Mouse (Mus musculus): Measurements from ENCODE around the gene Myh11. TPM values are rescaled to one million over a fixed set of nuclear protein-coding genes. Genes with fewer than 3 reads are reported as not detected.
"Not testable (repeated sequence)": the region's sequence is repeated elsewhere in the genome, so short reads cannot be mapped to it uniquely, and the experiment has no call there.

Gene Myh11
- total and polyA plus RNA-seq, 3 experiments, result 0.01 TPM; not detected in 2

DNA sequence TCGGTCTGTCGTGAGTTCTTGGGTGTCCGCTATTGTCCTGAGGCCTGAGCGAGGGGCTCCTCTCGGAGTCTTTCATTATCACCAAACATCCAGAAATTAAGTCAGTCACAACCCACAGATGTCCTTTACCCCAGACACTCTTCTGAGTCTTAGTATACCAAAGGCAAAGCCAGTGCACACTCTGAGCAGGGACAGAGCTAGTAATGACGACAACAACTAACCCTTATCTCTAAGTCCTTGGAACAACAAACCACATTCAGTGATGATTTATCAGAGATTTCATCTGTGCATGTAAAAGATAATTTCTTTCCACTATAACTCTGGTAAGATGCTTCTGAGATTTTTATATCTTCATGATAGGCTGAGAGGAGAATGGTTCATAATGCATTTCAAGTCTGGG is 134.9 kb downstream of the Myh11 start:
- DNase-seq (ENCODE audit: low read depth, low spot score), result no peak
- no peak overlapping the region for H3K9ac ChIP-seq (ENCODE audit: control insufficient read depth, low read depth, low read length, poor library complexity, severe bottlenecking)
- H3K27ac ChIP-seq (ENCODE audit: control insufficient read depth, low read depth, low read length), result no peak overlapping the region
- H3K36me3 ChIP-seq (ENCODE audit: control insufficient read depth in 1 of 2, insufficient read depth in 2 of 2, low read length in 2 of 2), result peaks cover 0 to 20% of the 10 kb centered on the region in 2 experiments; a peak in 3 of 4 replicates
- H3K27me3 ChIP-seq (ENCODE audit: control insufficient read depth in 1 of 2, insufficient read depth in 2 of 2, low read length in 2 of 2), result no peaks in the 10 kb centered on the region
- H3K79me2 ChIP-seq (ENCODE audit: control insufficient read depth, insufficient read depth, low read length, poor library complexity), result peaks cover 14% of the 10 kb centered on the region
- no peaks in the 10 kb centered on the region for H3K9me3 ChIP-seq (replicated peaks; ENCODE audit: insufficient read depth, low read length)
- no peak for TF ChIP-seq NRF1 (IDR thresholded peaks at IDR 0.05; ENCODE audit: insufficient read depth, low read depth, low read length, poor library complexity, severe bottlenecking)
- TF ChIP-seq TBP (IDR thresholded peaks at IDR 0.05; ENCODE audit: low read depth, low read length), result no peak
- no peak for TF ChIP-seq ZC3H11A (IDR thresholded peaks at IDR 0.05; ENCODE audit: low read depth, low read length)
- TF ChIP-seq EP300 (IDR thresholded peaks at IDR 0.05; ENCODE audit: low read depth in 1 of 2, low read length in 2 of 2), result no peak
- no peak overlapping the region for H3K4me3 ChIP-seq (ENCODE audit: control insufficient read depth in 1 of 2, insufficient read depth in 1 of 2, low read depth in 2 of 2, low read length in 2 of 2)
- peaks cover 0 to 6% of the 10 kb centered on the region in 2 experiments; a peak in 2 of 4 replicates for H3K4me1 ChIP-seq (ENCODE audit: control insufficient read depth in 1 of 2, insufficient read depth in 2 of 2, low read length in 2 of 2)

DNA sequence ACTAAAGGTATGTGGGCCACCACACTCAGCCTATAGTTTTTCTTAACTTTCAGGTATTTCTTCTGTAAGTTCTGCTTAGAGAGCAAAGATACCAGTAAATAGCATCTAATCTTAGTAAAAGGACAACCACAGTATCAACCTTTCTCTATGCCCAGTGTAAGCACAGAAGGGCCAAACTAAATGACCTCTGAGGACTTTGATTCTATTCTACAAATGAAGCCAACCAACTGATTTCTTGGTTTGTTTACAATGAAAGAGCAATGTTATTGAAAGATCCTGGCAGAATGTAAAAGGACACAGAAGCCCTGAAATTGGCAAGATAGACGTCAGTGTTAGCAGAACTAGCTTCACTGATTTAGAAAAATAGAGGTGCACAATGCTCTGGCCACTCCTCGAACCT is 135.5 kb downstream of the Myh11 start:
- H3K4me1 ChIP-seq (ENCODE audit: control insufficient read depth in 1 of 2, insufficient read depth in 2 of 2, low read length in 2 of 2), result not testable (repeated sequence)

DNA sequence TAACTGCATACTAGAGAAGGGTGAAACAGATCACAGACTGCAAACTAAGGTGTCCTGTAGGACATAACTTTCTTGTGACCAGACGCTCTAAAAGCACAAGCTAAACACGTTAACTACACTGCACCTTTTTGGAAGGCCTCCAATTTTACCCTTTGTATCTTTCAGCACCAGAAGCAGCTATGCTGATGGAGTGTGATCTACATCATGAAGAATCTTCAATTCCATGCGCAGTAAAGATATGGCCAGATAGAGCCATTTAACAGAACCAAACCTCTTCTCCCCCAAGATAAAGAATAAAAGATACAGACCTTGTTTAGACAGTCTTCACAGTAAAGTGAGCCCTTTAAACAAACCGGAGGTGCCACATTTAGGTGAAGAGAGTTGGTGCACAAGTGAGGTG is 139.5 kb downstream of the Myh11 start:
- Histone ChIP-seq H3K27me3 (ENCODE audit: control insufficient read depth in 1 of 2, insufficient read depth in 2 of 2, low read length in 2 of 2) (no peaks in the 10 kb centered on the region), H3K27ac (ENCODE audit: control insufficient read depth, low read depth, low read length) (no peak overlapping the region), H3K9ac (ENCODE audit: control insufficient read depth, low read depth, low read length, poor library complexity, severe bottlenecking) (no peak overlapping the region), H3K4me3 (ENCODE audit: control insufficient read depth in 1 of 2, insufficient read depth in 1 of 2, low read depth in 2 of 2, low read length in 2 of 2) (no peak overlapping the region), H3K79me2 (ENCODE audit: control insufficient read depth, insufficient read depth, low read length, poor library complexity) (peaks cover 2% of the 10 kb centered on the region; the same call in 1 of the 2 replicates), H3K36me3 (ENCODE audit: control insufficient read depth in 1 of 2, insufficient read depth in 2 of 2, low read length in 2 of 2) (peaks cover 8 to 13% of the 10 kb centered on the region in 2 experiments), H3K4me1 (ENCODE audit: control insufficient read depth in 1 of 2, insufficient read depth in 2 of 2, low read length in 2 of 2) (no peaks in the 10 kb centered on the region), H3K9me3 (replicated peaks; ENCODE audit: insufficient read depth, low read length) (no peaks in the 10 kb centered on the region)
- TF ChIP-seq RAD21 (IDR thresholded peaks at IDR 0.05; ENCODE audit: low read depth, low read length) (no peak), BHLHE40 (IDR thresholded peaks at IDR 0.05; ENCODE audit: borderline replicate concordance, low read depth, low read length) (no peak), EP300 (IDR thresholded peaks at IDR 0.05; ENCODE audit: low read depth in 1 of 2, low read length in 2 of 2) (peak; percentile 16 to 57; a peak in 1 of 4 replicates), MYC (IDR thresholded peaks at IDR 0.05; ENCODE audit: low read depth, low read length) (no peak), TCF12 (IDR thresholded peaks at IDR 0.05; ENCODE audit: low read depth, low read length) (peak; percentile 48; the same call in 1 of the 2 replicates), TBP (IDR thresholded peaks at IDR 0.05; ENCODE audit: low read depth, low read length) (no peak), ETS1 (IDR thresholded peaks at IDR 0.05; ENCODE audit: low read depth, low read length) (no peak), RCOR1 (IDR thresholded peaks at IDR 0.05; ENCODE audit: low read depth, low read length) (no peak; the same call in 1 of the 2 replicates), TAL1 (IDR thresholded peaks at IDR 0.05; ENCODE audit: low read length) (no peak), ZNF384 (IDR thresholded peaks at IDR 0.05; ENCODE audit: low read depth, low read length) (no peak), GATA1 (IDR thresholded peaks at IDR 0.05; ENCODE audit: low read depth, low read length) (no peak), USF2 (IDR thresholded peaks at IDR 0.05; ENCODE audit: borderline replicate concordance in 1 of 2, insufficient read depth in 1 of 2, low read depth in 1 of 2, low read length in 2 of 2) (no peak)
- peak; percentile 20 for DNase-seq (ENCODE audit: low read depth, low spot score)

More for the DNA sequence above, 135.5 kb downstream of the Myh11 start:
- DNase-seq (ENCODE audit: low read depth, low spot score); H3K9me3 ChIP-seq (replicated peaks; ENCODE audit: insufficient read depth, low read length); H3K27ac ChIP-seq (ENCODE audit: control insufficient read depth, low read depth, low read length); H3K9ac ChIP-seq (ENCODE audit: control insufficient read depth, low read depth, low read length, poor library complexity, severe bottlenecking); H3K27me3 ChIP-seq (ENCODE audit: control insufficient read depth in 1 of 2, insufficient read depth in 2 of 2, low read length in 2 of 2); H3K4me3 ChIP-seq (ENCODE audit: control insufficient read depth in 1 of 2, insufficient read depth in 1 of 2, low read depth in 2 of 2, low read length in 2 of 2): not testable (repeated sequence)
- H3K36me3 ChIP-seq (ENCODE audit: control insufficient read depth in 1 of 2, insufficient read depth in 2 of 2, low read length in 2 of 2), result peaks cover 0 to 18% of the 10 kb centered on the region in 2 experiments; a peak in 3 of 4 replicates
- H3K79me2 ChIP-seq (ENCODE audit: control insufficient read depth, insufficient read depth, low read length, poor library complexity), result peaks cover 14% of the 10 kb centered on the region
